Mouse (Mus musculus) inflammation-experienced regulatory T-cells, adult 6 months (primary cell): Measurements from ENCODE around the gene Usp33. TPM values are rescaled to one million over a fixed set of nuclear protein-coding genes. Genes with fewer than 3 reads are reported as not detected.
A peak's percentile ranks its signal among the peaks of the same experiment; 100 is the strongest.

Experiments used
- ATAC-seq: one replicate; pipeline ENCODE4 v1.8.0; 2017
- polyA plus RNA-seq, 3 experiments: library from polyadenylated mRNA; unstranded; fragments of 100-300 nt; shearing (Covaris generic); gene quantifications; one replicate each; pipeline ENCODE4 v1.2.1; 2017

Usp33 gene
- polyA plus RNA-seq, 3 experiments from 2014 or later = 23.3 to 32.1 (median 30.3) TPM

GRCm38 (mm10) chr3:152342961-152343517 is 3.2 kb upstream of the Usp33 start:
- ATAC-seq = no peak

DNA sequence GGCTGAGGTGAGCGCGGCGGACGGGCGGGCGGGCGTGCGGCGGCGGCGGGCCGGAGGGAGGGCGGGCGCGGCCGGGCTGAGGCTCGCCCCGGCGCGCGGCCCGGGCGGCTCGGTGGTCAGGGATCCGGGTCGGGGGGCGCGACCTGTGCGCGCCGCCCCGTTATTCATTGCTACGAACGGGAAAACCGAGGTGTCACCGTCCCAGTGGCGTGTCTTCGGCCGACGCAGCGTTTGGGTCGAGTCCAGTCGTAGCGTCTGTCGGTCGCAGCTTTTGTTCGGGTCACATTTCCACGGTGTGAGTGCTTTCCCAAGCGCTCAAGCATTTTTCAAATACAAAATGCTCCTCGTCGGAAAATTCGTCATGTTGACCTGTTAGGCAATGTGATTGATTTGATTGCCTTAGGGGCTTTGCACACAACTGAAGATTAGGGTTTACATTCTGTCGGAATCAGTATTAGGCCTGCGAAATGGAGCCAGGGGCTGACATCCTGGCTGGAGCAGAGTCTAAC is 409 bp downstream of the Usp33 start:
- peak; percentile 25 for ATAC-seq

DNA sequence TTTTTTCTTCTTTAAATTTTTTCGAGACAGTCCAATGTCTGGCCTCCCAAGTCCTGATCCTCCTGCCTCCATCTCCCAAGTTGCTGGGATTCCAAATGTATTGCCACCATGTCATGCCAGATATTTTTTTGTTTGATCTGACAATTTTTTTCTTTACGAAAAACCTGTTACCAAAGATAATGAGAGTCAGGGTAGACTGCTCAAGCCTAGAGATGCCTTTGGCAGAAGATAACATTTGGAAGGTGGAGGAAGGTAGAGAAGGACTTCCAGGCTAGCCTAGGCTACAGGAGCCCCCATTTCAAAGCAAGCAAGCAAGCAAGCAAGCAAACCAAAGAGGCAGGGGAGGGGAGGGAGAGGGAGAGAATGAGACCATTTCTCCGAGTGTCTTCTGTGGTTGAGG is 949 bp downstream of the Usp33 start:
- no peak for ATAC-seq

- ATAC-seq = no peak
Measured at GRCm38 (mm10) chr3:152348011-152348830, 1.9 kb downstream of the Usp33 start.

- ATAC-seq = no peak
Measured at GRCm38 (mm10) chr3:152350431-152350830, 4.2 kb downstream of the Usp33 start.

GRCm38 (mm10) chr3:152350966-152351365 is 4.7 kb downstream of the Usp33 start:
- no peak for ATAC-seq

DNA sequence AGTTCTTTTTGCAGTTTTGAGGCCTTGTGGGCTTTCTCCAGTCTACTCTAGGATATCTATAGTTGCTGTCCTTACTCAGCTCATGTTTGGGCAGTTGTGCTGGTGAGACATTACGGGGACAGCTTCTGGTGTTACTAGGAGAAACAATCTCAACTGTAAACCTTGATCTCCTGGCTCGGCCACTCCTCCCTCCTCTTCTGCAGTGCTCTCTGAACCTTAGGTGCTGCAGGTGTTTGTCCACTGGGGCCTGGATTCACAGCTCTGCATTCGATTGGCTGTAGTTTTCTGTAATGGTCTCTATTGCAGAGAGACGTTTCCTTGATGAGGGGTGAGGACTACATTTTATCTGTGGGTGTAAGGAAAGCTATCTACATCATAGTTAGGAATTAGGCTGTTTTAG is 6.0 kb downstream of the Usp33 start:
- no peak for ATAC-seq

DNA sequence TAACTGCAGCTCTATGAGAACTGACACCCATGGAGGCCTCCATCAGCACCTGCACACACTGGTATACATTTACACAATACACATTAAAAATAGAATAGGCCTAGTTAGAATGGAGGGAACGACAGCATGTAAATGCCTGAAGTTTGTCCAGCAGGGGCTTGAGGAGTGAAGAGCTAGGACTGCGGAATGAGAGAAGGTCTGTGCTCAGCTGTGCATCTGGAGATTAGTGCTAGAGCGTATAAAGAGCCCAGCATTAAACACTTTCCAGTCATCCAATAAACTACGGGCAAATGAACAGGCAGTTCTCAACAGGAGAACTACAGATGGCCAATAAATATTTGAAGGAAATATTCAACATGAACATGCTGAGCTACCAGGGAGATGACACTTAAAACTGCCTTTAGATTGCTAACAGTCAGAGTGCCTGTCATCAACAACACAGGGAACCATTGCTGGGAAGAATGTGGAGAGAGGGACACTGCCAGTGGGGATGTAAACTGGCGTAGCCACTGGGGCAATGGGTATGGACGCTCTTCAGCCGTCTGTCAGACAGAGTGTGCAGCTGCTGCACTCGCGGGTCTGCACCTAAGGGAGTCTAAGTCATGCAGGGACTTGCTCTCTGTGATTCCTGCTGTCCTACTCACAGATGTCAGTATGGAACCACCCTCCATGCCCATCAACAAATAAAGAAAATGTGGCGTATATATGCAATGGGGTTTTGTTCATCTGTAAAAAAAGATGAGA is 7.3 kb downstream of the Usp33 start:
- ATAC-seq = no peak

GRCm38 (mm10) chr3:152355361-152355760 is 9.1 kb downstream of the Usp33 start:
- no peak for ATAC-seq

GRCm38 (mm10) chr3:152356751-152357150 is 10.5 kb downstream of the Usp33 start:
- ATAC-seq = no peak

DNA sequence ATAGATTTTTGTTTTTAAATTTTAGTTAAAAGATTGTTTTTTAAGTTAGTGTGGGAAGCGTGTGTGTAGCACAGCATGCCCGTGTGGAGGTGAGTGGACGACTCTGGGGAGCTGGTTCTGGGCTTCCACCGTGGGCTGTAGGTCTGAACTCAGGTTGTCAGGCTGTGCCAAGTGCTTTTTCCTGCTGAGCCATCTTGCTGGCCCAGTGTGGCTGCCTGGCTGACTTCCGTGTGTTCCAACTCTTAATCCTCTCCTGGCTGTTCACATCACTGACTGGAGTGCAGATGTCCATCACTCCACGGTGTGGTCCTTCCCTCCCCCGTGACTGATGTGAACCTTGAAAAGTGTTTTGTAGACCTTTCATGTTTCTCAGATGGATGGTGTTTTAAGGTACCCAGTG is 12.9 kb downstream of the Usp33 start:
- no peak for ATAC-seq

- ATAC-seq = no peak
Measured at GRCm38 (mm10) chr3:152364181-152364580, 17.9 kb downstream of the Usp33 start.

DNA sequence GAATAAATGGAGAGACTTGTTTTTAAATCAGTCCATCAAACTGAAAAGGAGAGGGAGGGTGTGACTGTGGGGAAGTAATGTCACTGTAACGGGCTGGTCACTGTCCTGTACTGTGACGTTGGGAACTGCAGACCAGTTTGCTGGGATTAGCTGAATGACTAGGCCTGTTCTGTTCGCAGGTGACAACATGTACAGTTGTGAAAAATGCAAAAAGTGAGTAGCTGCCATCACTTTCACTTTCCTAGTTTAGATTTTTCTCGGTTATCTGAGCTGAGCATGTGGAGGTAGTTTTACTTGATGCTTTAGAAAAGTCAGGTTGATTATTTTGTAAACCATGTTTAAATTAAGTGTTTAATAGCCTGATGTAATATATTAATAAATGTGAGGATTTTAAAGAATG is 29.8 kb downstream of the Usp33 start:
- ATAC-seq = no peak

DNA sequence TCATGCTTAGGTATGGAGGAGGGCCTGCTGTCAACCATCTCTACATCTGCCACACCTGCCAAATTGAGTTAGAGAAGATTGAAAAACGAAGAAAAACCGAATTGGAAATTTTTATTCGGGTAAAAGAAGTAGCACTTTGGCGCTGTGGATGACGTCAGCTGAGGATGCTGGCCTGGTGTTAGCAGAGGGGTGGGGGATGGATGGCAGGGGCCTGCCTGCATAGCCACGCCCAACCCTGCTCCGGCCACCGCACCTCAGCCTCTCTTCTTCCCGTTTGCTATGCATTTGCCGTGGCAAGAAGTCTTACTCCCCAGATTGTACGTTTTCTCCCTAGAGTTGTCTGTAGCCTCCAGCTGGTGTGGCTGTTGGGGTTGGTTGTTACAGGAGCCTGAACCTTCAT is 37.8 kb downstream of the Usp33 start:
- ATAC-seq = no peak

- ATAC-seq = peak; percentile 73
Measured at GRCm38 (mm10) chr3:152395350-152396277, 49.3 kb downstream of the Usp33 start, which contains the start of gene Zzz3. TSS of gene Zzz3 (plus strand) at chr3:152395473.

DNA sequence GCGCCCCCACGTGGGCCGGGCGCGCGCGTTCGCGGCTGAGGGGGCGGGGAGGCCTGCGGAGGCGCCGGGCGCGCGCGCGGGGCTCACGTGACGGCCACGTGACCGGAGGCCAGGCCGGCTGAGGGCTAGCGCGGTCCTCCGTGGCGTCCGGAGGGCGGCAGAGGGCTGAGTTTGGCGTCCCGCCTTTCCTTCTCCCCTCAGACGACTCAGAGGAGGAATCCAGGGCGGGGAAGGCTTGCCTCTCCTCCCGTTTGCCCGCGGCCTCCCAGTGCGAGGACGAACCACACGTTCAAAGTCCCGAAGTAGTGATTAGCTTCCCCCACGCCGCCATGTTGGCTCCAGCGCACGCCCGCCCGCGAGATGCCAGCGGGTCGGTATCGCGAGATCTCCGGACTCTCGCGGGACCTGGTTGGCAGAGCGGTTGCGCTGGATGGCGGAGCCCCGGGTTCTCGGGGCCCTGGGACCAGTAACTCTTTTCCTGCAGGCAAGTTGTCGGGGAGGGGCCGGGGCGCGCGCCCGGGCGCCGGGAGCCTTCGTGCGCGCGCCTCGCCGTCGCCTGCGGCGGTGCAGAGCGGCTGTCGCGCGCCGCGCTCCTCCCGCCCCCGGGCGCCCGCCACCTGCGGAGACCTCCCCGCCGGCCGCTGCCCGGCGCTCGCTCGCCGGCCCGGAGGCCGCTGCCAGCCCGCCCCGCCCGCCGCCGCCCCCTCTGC is 50.2 kb downstream of the Usp33 start:
- ATAC-seq = peak; percentile 85

DNA sequence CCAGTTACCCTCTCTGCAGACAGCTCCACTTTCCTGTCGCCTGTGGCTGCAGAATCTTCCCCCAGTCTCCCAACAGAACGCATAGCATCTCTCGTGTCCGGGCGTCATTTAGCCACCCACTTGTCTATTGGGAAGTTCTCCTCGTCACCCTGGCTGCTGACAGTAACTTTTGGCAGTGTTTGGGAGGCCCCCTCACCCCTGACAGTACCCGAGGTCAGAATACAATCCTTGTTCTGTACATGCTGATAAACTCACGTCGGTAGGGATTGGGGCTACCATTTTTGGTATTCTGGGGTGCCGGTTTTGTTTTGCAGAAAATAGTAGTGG is 50.7 kb downstream of the Usp33 start:
- ATAC-seq = peak; percentile 1

- ATAC-seq = no peak
Measured at GRCm38 (mm10) chr3:152397335-152397940, 51.2 kb downstream of the Usp33 start.

DNA sequence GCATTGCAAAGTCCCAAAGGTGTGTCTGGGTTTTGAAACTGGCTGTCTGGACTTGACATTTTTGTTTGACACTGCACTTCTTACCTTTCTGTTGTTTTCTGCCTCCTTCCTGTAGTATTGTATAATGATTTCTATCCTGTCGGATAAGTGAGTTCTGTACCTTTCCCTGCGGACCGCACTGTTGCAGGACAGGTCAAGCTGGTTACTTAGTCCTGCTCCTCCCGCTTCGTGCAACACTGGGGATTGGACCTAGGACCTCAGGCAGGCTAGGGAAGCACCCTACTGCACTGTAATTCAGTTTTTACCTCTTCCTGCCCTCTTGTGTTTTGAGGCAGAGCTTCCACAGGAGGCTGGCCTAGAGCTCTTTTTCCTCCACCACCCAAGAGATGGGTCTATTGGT is 54.2 kb downstream of the Usp33 start:
- no peak for ATAC-seq

DNA sequence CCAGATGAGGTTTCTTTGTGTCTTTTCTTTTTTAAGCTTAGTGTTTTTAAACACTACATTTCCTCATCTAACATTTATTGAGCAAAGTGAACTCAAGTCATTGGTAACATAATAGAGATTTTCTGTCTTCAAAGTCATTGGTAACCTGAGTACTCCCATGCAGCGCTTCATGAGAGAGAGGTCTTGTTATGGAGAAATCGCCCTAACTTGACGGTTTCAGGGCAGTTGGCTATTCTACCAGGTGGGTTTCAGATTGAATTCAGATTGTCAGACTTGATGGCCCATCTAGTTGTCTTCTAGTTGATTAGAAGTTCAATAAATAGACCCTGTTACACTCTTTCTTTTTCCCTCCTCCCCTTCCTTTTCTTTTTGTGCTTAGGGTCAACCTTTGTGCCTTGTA is 54.6 kb downstream of the Usp33 start:
- no peak for ATAC-seq

DNA sequence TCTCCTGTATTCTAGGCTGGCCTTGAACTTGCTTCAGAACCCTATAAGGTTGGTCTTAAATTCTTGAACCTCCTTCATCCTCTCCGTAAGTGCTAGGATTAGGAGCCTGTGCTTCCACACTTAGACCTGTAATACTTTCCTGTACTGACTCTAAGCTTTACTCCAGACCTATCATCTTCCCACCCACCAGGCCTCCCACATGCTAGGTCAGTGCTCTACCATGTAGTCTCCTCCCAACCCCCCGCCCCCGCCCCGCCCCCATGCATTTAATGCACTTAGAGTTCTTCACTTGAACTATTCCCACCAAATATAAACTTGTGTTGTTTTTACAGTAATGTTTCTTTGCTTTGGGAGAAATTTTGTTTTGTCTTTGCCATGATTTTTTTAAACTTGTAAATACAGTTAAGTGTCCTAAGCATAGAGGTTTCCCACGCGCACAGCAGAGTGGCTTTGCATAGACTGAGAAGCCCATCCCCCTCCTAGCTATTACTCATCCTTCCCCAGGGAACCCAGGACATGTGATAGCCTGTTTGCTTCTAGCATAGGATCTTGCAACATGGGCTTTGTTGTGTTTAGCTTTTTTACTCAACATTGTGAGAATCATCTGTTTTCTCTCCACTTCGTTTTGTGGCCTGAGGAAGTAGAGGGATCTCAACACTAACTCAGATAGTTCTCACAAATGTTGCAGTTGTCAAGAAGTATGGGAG is 55.8 kb downstream of the Usp33 start:
- no peak for ATAC-seq
